In genomic region chr1:133887044-133887443, GRCm38 (mm10) we compare ENCODE assay signal across 9 mouse cellular contexts. TPM values are rescaled to one million over a fixed set of nuclear protein-coding genes. Genes with fewer than 3 reads are reported as not detected.
DNase-seq lines count a peak whose midpoint lies in the region; ATAC-seq lines count a peak whose summit lies in the region.
"Had no signal": no experiment of that assay in that cellular context is flagged by ENCODE, and none has a peak within 500 bp of the region (broad histone marks: within the 10 kb centered on the region; RNA-seq: fewer than 3 reads in every experiment).

No protein-coding gene starts in this region.

- no peak overlapping the region for H3K4me3 ChIP-seq in heart, embryonic 13.5 days
- peak overlapping the region; percentile 18; the same call in 1 of the 2 replicates for H3K4me3 ChIP-seq in embryonic facial prominence, embryonic 10.5 days
- H3K4me3 ChIP-seq in intestine, embryonic 16.5 days (ENCODE audit: low read length): no peak overlapping the region
- peak overlapping the region; percentile 12; the same call in 1 of the 2 replicates for H3K4me3 ChIP-seq in midbrain, embryonic 10.5 days
- H3K4me3 ChIP-seq: embryonic facial prominence, embryonic 15.5 days had no signal

- no peak for ATAC-seq in heart, embryonic 13.5 days (ENCODE audit: extremely low read depth, insufficient number of reproducible peaks, low FRiP score, low TSS enrichment)
- ATAC-seq in intestine, embryonic 16.5 days: no peak

- H3K36me3 ChIP-seq in heart, embryonic 13.5 days: no peaks in the 10 kb centered on the region
- no peaks in the 10 kb centered on the region for H3K36me3 ChIP-seq in embryonic facial prominence, embryonic 10.5 days (replicated peaks)
- H3K36me3 ChIP-seq in intestine, embryonic 16.5 days (ENCODE audit: control insufficient read depth, insufficient read depth, low read length): no peaks in the 10 kb centered on the region
- H3K36me3 ChIP-seq in midbrain, embryonic 10.5 days: no peaks in the 10 kb centered on the region
- H3K36me3 ChIP-seq: embryonic facial prominence, embryonic 15.5 days had no signal

- no peaks in the 10 kb centered on the region for H3K9me3 ChIP-seq in heart, embryonic 13.5 days
- no peaks in the 10 kb centered on the region for H3K9me3 ChIP-seq in embryonic facial prominence, embryonic 10.5 days
- H3K9me3 ChIP-seq in intestine, embryonic 16.5 days (ENCODE audit: control insufficient read depth, low read length): no peaks in the 10 kb centered on the region
- H3K9me3 ChIP-seq in midbrain, embryonic 10.5 days (replicated peaks): no peaks in the 10 kb centered on the region
- H3K9me3 ChIP-seq: embryonic facial prominence, embryonic 15.5 days had no signal

- WGBS in heart, embryonic 13.5 days: 14% methylated on average over 8 of the region's 8 CpGs
- WGBS in embryonic facial prominence, embryonic 10.5 days: 5% methylated on average over 8 of the region's 8 CpGs
- WGBS in intestine, embryonic 16.5 days: 8% methylated on average over 8 of the region's 8 CpGs
- WGBS in midbrain, embryonic 10.5 days: 11% methylated on average over 8 of the region's 8 CpGs

- DNase-seq in heart, adult 8-10 months (ENCODE audit: low spot score): no peak
- no peak for DNase-seq in embryonic facial prominence, embryonic 10.5 days (ENCODE audit: low spot score)
- no peak for DNase-seq in midbrain, embryonic 10.5 days (ENCODE audit: low spot score)
- DNase-seq in thymus, postnatal 25 days: no peak
- no peak for DNase-seq in kidney, adult 11 months
- DNase-seq in thymus, postnatal 4 days: no peak

- no peak overlapping the region for H3K27ac ChIP-seq in heart, embryonic 13.5 days (replicated peaks)
- peak overlapping the region; percentile 51; the same call in 1 of the 2 replicates for H3K27ac ChIP-seq in embryonic facial prominence, embryonic 10.5 days (replicated peaks)
- no peak overlapping the region for H3K27ac ChIP-seq in intestine, embryonic 16.5 days (ENCODE audit: low read length)
- H3K27ac ChIP-seq in midbrain, embryonic 10.5 days (replicated peaks): peak overlapping the region; percentile 49
- H3K27ac ChIP-seq: embryonic facial prominence, embryonic 15.5 days had no signal

- peaks cover 61% of the 10 kb centered on the region for H3K4me1 ChIP-seq in heart, embryonic 13.5 days
- H3K4me1 ChIP-seq in embryonic facial prominence, embryonic 10.5 days: peaks cover 93% of the 10 kb centered on the region
- H3K4me1 ChIP-seq in intestine, embryonic 16.5 days (ENCODE audit: control insufficient read depth, insufficient read depth, low read length): peaks cover 65% of the 10 kb centered on the region
- peaks cover 76% of the 10 kb centered on the region for H3K4me1 ChIP-seq in midbrain, embryonic 10.5 days

- peaks cover 3% of the 10 kb centered on the region; the same call in 1 of the 2 replicates for H3K27me3 ChIP-seq in heart, embryonic 13.5 days (replicated peaks)
- peaks cover 52% of the 10 kb centered on the region for H3K27me3 ChIP-seq in embryonic facial prominence, embryonic 10.5 days (replicated peaks; ENCODE audit: low read depth, poor library complexity, severe bottlenecking)
- H3K27me3 ChIP-seq in intestine, embryonic 16.5 days (replicated peaks; ENCODE audit: control insufficient read depth, insufficient read depth, low read length): no peaks in the 10 kb centered on the region
- H3K27me3 ChIP-seq in midbrain, embryonic 10.5 days (ENCODE audit: low read depth, poor library complexity, severe bottlenecking): peaks cover 57% of the 10 kb centered on the region
- H3K27me3 ChIP-seq: embryonic facial prominence, embryonic 15.5 days had no signal

- H3K9ac ChIP-seq in heart, embryonic 13.5 days: peak overlapping the region; percentile 54; the same call in 1 of the 2 replicates
- peak overlapping the region; percentile 39 for H3K9ac ChIP-seq in intestine, embryonic 16.5 days (ENCODE audit: low read depth, low read length)
- H3K9ac ChIP-seq: embryonic facial prominence, embryonic 15.5 days had no signal

- no peak overlapping the region for H3K4me2 ChIP-seq in heart, embryonic 13.5 days
- no peak overlapping the region for H3K4me2 ChIP-seq in intestine, embryonic 16.5 days (ENCODE audit: low read depth, low read length)
- H3K4me2 ChIP-seq: embryonic facial prominence, embryonic 15.5 days had no signal

RNA-seq across cellular contexts. Expression of gene Optc, which starts 20.8 kb away (rescaled TPM):
- 0.32 and 0.41 TPM in 2 replicates for polyA plus RNA-seq in heart, embryonic 13.5 days (2015; fragmentation: Nextera tagmentation; extraction: Ambion mirVana)
- total RNA-seq in heart, adult 8-10 months (2022): under 1 TPM in 2 of 4 experiments, not detected in 2; 0.31 to 0.44 TPM
- polyA plus RNA-seq in embryonic facial prominence, embryonic 10.5 days (2016; fragmentation: Nextera tagmentation; extraction: Ambion mirVana): 0.38 and 0.79 TPM in 2 replicates
- 1.1 and 1.3 TPM in 2 replicates for polyA plus RNA-seq in intestine, embryonic 16.5 days (2015; fragmentation: Nextera tagmentation; extraction: Ambion mirVana)
- 0.86 and 1.7 TPM in 2 replicates for polyA plus RNA-seq in midbrain, embryonic 10.5 days (2016; fragmentation: Nextera tagmentation; extraction: Ambion mirVana)

RNA-seq across cellular contexts. Expression of gene Prelp, which starts 34.2 kb away (rescaled TPM):
- polyA plus RNA-seq in heart, embryonic 13.5 days (2015; fragmentation: Nextera tagmentation; extraction: Ambion mirVana): 2.8 and 3.1 TPM in 2 replicates
- 10 to 100 TPM; 26.0 to 28.4 (median 27.1) TPM for total RNA-seq in heart, adult 8-10 months (2022)
- 0.74 and 0.91 TPM in 2 replicates for polyA plus RNA-seq in embryonic facial prominence, embryonic 10.5 days (2016; fragmentation: Nextera tagmentation; extraction: Ambion mirVana)
- 2.7 and 2.9 TPM in 2 replicates for polyA plus RNA-seq in intestine, embryonic 16.5 days (2015; fragmentation: Nextera tagmentation; extraction: Ambion mirVana)
- polyA plus RNA-seq in midbrain, embryonic 10.5 days (2016; fragmentation: Nextera tagmentation; extraction: Ambion mirVana): 0.31 and 0.67 TPM in 2 replicates

Comparison
In these comparisons a context has a peak if more than half of its experiments do, and no peak if none do; other contexts are left out.
1. H3K27ac ChIP-seq: peak in embryonic facial prominence, embryonic 10.5 days (single experiment) and midbrain, embryonic 10.5 days (single experiment); none in heart, embryonic 13.5 days (single experiment) and intestine, embryonic 16.5 days (single experiment).
2. H3K4me3 ChIP-seq: peak in embryonic facial prominence, embryonic 10.5 days (single experiment) and midbrain, embryonic 10.5 days (single experiment); none in heart, embryonic 13.5 days (single experiment) and intestine, embryonic 16.5 days (single experiment).